ENCODE assay signal across 8 mouse cellular contexts in the genomic region with DNA sequence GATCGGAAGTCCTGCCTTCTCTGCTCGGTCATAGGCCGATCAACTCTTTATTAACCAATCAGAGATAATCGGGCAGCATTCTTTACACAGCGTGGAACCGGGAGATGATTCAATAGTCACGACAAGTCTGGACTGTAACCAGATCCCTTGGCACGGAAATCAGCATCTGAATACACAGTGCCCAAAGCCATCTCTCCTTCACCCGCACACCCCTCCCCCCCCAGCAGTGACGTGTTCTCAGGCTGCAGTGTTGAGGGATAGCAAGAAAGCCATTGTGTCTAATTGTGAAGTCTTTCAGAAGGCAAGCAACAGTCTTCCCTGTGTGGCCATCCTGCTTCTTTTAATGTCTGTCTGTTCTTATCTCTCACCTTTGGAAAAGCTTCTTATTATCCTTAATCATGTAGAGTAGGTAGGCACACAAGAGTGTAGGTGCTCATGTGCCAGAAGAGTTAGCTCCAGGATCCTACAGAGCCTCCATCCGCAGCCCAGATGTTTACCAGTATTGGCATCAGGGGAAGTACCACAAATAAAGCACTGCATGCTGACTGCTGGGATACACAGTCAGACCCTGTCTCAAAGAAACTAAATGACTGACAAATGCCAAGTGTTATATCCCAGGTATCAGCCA. TPM values are rescaled to one million over a fixed set of nuclear protein-coding genes. Genes with fewer than 3 reads are reported as not detected.
DNase-seq lines count a peak whose midpoint lies in the region; ATAC-seq and TF ChIP-seq lines count a peak whose summit lies in the region.

No protein-coding gene starts in this region.

- peak overlapping the region; percentile 49 for H3K4me3 ChIP-seq in hindbrain, embryonic 10.5 days
- H3K4me3 ChIP-seq in lung, adult 2 months (replicated peaks; ENCODE audit: extremely low read depth, low read depth, low read length) = peak overlapping the region; percentile 54

- TF ChIP-seq POLR2A in lung, adult 2 months (IDR thresholded peaks at IDR 0.05; ENCODE audit: borderline replicate concordance, extremely low read depth, low read depth, low read length) = no peak

- H3K27ac ChIP-seq in hindbrain, embryonic 10.5 days = peak overlapping the region; percentile 90

- peak; percentile 80 for ATAC-seq in frontal cortex, adult (ENCODE audit: low TSS enrichment)
- ATAC-seq in neutrophil, adult 5-6 weeks (ENCODE audit: extremely low read depth, insufficient number of reproducible peaks, low FRiP score, poor library complexity, severe bottlenecking) = 0 out of 2 replicates have a peak, but pooled peaks have one; percentile 16

- peak; percentile 77 for DNase-seq in WW6 (ENCODE audit: low read depth, low spot score)
- DNase-seq in cerebellum, adult 9-11 months = peak; percentile 96
- peak; percentile 92 for DNase-seq in hindbrain, embryonic 10.5 days (ENCODE audit: low spot score)
- DNase-seq in layer of hippocampus, adult 9-10 months (ENCODE audit: low spot score) = peak; percentile 89
- DNase-seq in lung, adult 2 months = no peak
- DNase-seq in spleen, adult 12 weeks (ENCODE audit: low spot score) = no peak

- no peak for TF ChIP-seq CTCF in lung, adult 2 months (IDR thresholded peaks at IDR 0.05; ENCODE audit: insufficient read depth, low read length)

- H3K4me1 ChIP-seq in hindbrain, embryonic 10.5 days (replicated peaks) = peaks cover 19% of the 10 kb centered on the region
- H3K4me1 ChIP-seq in lung, adult 2 months (ENCODE audit: control insufficient read depth, insufficient read depth, low read length) = no peaks in the 10 kb centered on the region

- H3K36me3 ChIP-seq in hindbrain, embryonic 10.5 days = no peaks in the 10 kb centered on the region

- no peaks in the 10 kb centered on the region for H3K9me3 ChIP-seq in hindbrain, embryonic 10.5 days

- WGBS in hindbrain, embryonic 10.5 days = 2% methylated on average over 11 of the region's 11 CpGs
- 3% methylated on average over 11 of the region's 11 CpGs for WGBS in lung, adult 2 months

- no peaks in the 10 kb centered on the region for H3K27me3 ChIP-seq in hindbrain, embryonic 10.5 days (ENCODE audit: insufficient read depth, poor library complexity, severe bottlenecking)

RNA-seq across cellular contexts. Expression of a gene that starts 13.0 kb away (rescaled TPM):
- 2,694 and 3,395 TPM in 2 replicates for polyA plus RNA-seq in hindbrain, embryonic 10.5 days (2016; fragmentation: Nextera tagmentation; extraction: Ambion mirVana)
- 479 and 563 TPM in 2 replicates for polyA plus RNA-seq in lung, adult 2 months (2012; rRNA removed)
- total RNA-seq in neutrophil, adult 5-6 weeks (2017) = 54.1 and 62.7 TPM in 2 replicates

RNA-seq across cellular contexts. Expression of a gene that starts 20.2 kb away (rescaled TPM):
- polyA plus RNA-seq in hindbrain, embryonic 10.5 days (2016; fragmentation: Nextera tagmentation; extraction: Ambion mirVana) = 1.6 and 3.1 TPM in 2 replicates
- 5.1 and 12.1 TPM in 2 replicates for polyA plus RNA-seq in lung, adult 2 months (2012; rRNA removed)
- 1.2 and 2.0 TPM in 2 replicates for total RNA-seq in neutrophil, adult 5-6 weeks (2017)

RNA-seq across cellular contexts. Expression of a gene that starts 35.8 kb away (rescaled TPM):
- polyA plus RNA-seq in hindbrain, embryonic 10.5 days (2016; fragmentation: Nextera tagmentation; extraction: Ambion mirVana) = 7.9 and 8.5 TPM in 2 replicates
- 137 and 149 TPM in 2 replicates for polyA plus RNA-seq in lung, adult 2 months (2012; rRNA removed)
- 9.1 and 16.6 TPM in 2 replicates for total RNA-seq in neutrophil, adult 5-6 weeks (2017)

RNA-seq across cellular contexts. Expression of a gene that starts 48.4 kb away (rescaled TPM):
- 284 and 332 TPM in 2 replicates for polyA plus RNA-seq in hindbrain, embryonic 10.5 days (2016; fragmentation: Nextera tagmentation; extraction: Ambion mirVana)
- polyA plus RNA-seq in lung, adult 2 months (2012; rRNA removed) = 41.2 and 53.1 TPM in 2 replicates
- total RNA-seq in neutrophil, adult 5-6 weeks (2017) = 45.7 and 54.5 TPM in 2 replicates

RNA-seq across cellular contexts. Expression of a gene that starts 50.7 kb away (rescaled TPM):
- polyA plus RNA-seq in hindbrain, embryonic 10.5 days (2016; fragmentation: Nextera tagmentation; extraction: Ambion mirVana) = not detected in 2 replicates
- not detected in 2 replicates for polyA plus RNA-seq in lung, adult 2 months (2012; rRNA removed)
- total RNA-seq in neutrophil, adult 5-6 weeks (2017) = not detected in 2 replicates

Comparison
In these comparisons a context has a peak if more than half of its experiments do, and no peak if none do; other contexts are left out.
1. DNase-seq: peak in WW6 (single experiment), cerebellum, adult 9-11 months (single experiment), hindbrain, embryonic 10.5 days (single experiment) and layer of hippocampus, adult 9-10 months (single experiment); none in lung, adult 2 months (single experiment) and spleen, adult 12 weeks (single experiment).
2. RNA of a gene that starts 35.8 kb away (polyA plus RNA-seq): 137 to 149 TPM in lung, adult 2 months; 7.9 to 8.5 TPM in hindbrain, embryonic 10.5 days; every median in the first group is over 10 times any median in the second.